Mouse (Mus musculus): ENCODE measurements around the gene Hacd4.

Hacd4 gene

GRCm38 (mm10) chr4:88438326-88438989 lies at the start of gene Hacd4:
Gene Hacd4 (minus strand): TSS chr4:88438928.
- no peak for DNase-seq (ENCODE audit: low read depth in 2 of 2, low spot score in 2 of 2)

- DNase-seq (ENCODE audit: low read depth in 2 of 2, low spot score in 2 of 2): no peak
These were observed 49.4 kb upstream of the Hacd4 start for GRCm38 (mm10) chr4:88488107-88488506.

GRCm38 (mm10) chr4:88480130-88480529 lies 41.4 kb upstream of the Hacd4 start:
- DNase-seq (ENCODE audit: low read depth in 2 of 2, low spot score in 2 of 2): no peak

GRCm38 (mm10) chr4:88478809-88479186 lies 40.1 kb upstream of the Hacd4 start:
- DNase-seq (ENCODE audit: low read depth in 2 of 2, low spot score in 2 of 2): no peak

GRCm38 (mm10) chr4:88478177-88478808 lies 39.6 kb upstream of the Hacd4 start:
- no peak for DNase-seq (ENCODE audit: low read depth in 2 of 2, low spot score in 2 of 2)

- no peak for DNase-seq (ENCODE audit: low read depth in 2 of 2, low spot score in 2 of 2)
These were observed 37.9 kb upstream of the Hacd4 start for GRCm38 (mm10) chr4:88476511-88477210.

GRCm38 (mm10) chr4:88476084-88476483 lies 37.4 kb upstream of the Hacd4 start:
- no peak for DNase-seq (ENCODE audit: low read depth in 2 of 2, low spot score in 2 of 2)

- DNase-seq (ENCODE audit: low read depth in 2 of 2, low spot score in 2 of 2): no peak
These were observed 32.8 kb upstream of the Hacd4 start for GRCm38 (mm10) chr4:88471528-88471927.

- DNase-seq (ENCODE audit: low read depth in 2 of 2, low spot score in 2 of 2): no peak
These were observed 25.8 kb upstream of the Hacd4 start for GRCm38 (mm10) chr4:88464574-88464973.

- no peak for DNase-seq (ENCODE audit: low read depth in 2 of 2, low spot score in 2 of 2)
These were observed 24.4 kb upstream of the Hacd4 start for GRCm38 (mm10) chr4:88462981-88463646.

GRCm38 (mm10) chr4:88462501-88462900 lies 23.8 kb upstream of the Hacd4 start:
- DNase-seq (ENCODE audit: low read depth in 2 of 2, low spot score in 2 of 2): no peak

GRCm38 (mm10) chr4:88461315-88461714 lies 22.6 kb upstream of the Hacd4 start:
- no peak for DNase-seq (ENCODE audit: low read depth in 2 of 2, low spot score in 2 of 2)

- DNase-seq (ENCODE audit: low read depth in 2 of 2, low spot score in 2 of 2): no peak
These were observed 19.9 kb upstream of the Hacd4 start for GRCm38 (mm10) chr4:88458673-88459072.

GRCm38 (mm10) chr4:88458093-88458492 lies 19.4 kb upstream of the Hacd4 start:
- DNase-seq (ENCODE audit: low read depth in 2 of 2, low spot score in 2 of 2): no peak

GRCm38 (mm10) chr4:88450087-88450765 lies 11.5 kb upstream of the Hacd4 start:
- no peak for DNase-seq (ENCODE audit: low read depth in 2 of 2, low spot score in 2 of 2)

- DNase-seq (ENCODE audit: low read depth in 2 of 2, low spot score in 2 of 2): no peak
These were observed 10.2 kb upstream of the Hacd4 start for GRCm38 (mm10) chr4:88448976-88449375.

- no peak for DNase-seq (ENCODE audit: low read depth in 2 of 2, low spot score in 2 of 2)
These were observed 2.1 kb upstream of the Hacd4 start for GRCm38 (mm10) chr4:88440814-88441213.

- DNase-seq (ENCODE audit: low read depth in 2 of 2, low spot score in 2 of 2): no peak
These were observed 968 bp upstream of the Hacd4 start for GRCm38 (mm10) chr4:88439669-88440123.

GRCm38 (mm10) chr4:88438990-88439329 lies 232 bp upstream of the Hacd4 start:
- no peak for DNase-seq (ENCODE audit: low read depth in 2 of 2, low spot score in 2 of 2)

GRCm38 (mm10) chr4:88437917-88438316 lies 811 bp downstream of the Hacd4 start:
- no peak for DNase-seq (ENCODE audit: low read depth in 2 of 2, low spot score in 2 of 2)

GRCm38 (mm10) chr4:88437166-88437565 lies 1.6 kb downstream of the Hacd4 start:
- DNase-seq (ENCODE audit: low read depth in 2 of 2, low spot score in 2 of 2): no peak
